Mouse (Mus musculus) neural tube, embryonic 12.5 days (tissue): Measurements from ENCODE around the gene Gm20388. TPM values are rescaled to one million over a fixed set of nuclear protein-coding genes. Genes with fewer than 3 reads are reported as not detected.

Experiments used
- ATAC-seq: fragments of 200-750 bp; cut with Nextera tagmentation; 2 replicates; pipeline ENCODE4 v1.8.0; 2017; ENCODE audit warnings: low read depth, mild to moderate bottlenecking, moderate TSS enrichment, moderate library complexity; ENCODE audit not compliant: low FRiP score
- H3K27ac ChIP-seq: fragments of 300-500 bp; sonication (generic); 2 replicates; pipeline ENCODE4 v1.5.1; 2016
- H3K27me3 ChIP-seq: fragments of 300-500 bp; sonication (generic); replicated peaks from 2 replicates; pipeline ENCODE4 v1.6.1; 2016; ENCODE audit warnings: mild to moderate bottlenecking
- H3K36me3 ChIP-seq: fragments of 300-500 bp; sonication (generic); 2 replicates; pipeline ENCODE4 v1.6.1; 2016; ENCODE audit warnings: mild to moderate bottlenecking
- H3K4me1 ChIP-seq: fragments of 300-500 bp; sonication (generic); 2 replicates; pipeline ENCODE4 v1.6.1; 2016
- H3K4me2 ChIP-seq: fragments of 300-500 bp; sonication (generic); replicated peaks from 2 replicates; pipeline ENCODE4 v1.6.1; 2016; ENCODE audit warnings: mild to moderate bottlenecking
- H3K4me3 ChIP-seq: fragments of 300-500 bp; sonication (generic); 2 replicates; pipeline ENCODE4 v1.5.1; 2016
- H3K9ac ChIP-seq: fragments of 300-500 bp; sonication (generic); 2 replicates; pipeline ENCODE4 v1.6.1; 2016; ENCODE audit warnings: mild to moderate bottlenecking
- H3K9me3 ChIP-seq: fragments of 300-500 bp; sonication (generic); 2 replicates; pipeline ENCODE4 v1.6.1; 2016; ENCODE audit warnings: mild to moderate bottlenecking
- WGBS: fragments of 180-500 bp; shearing (Covaris S2); methylation state at CpG from one replicate; pipeline ENCODE4 v1.1.7; 2016; 5-methylcytosine and 5-hydroxymethylcytosine counted together
- polyA plus RNA-seq: library from polyadenylated mRNA; unstranded; fragments of >200 nt; fragmentation: Nextera tagmentation; extraction: Ambion mirVana; gene quantifications from 2 replicates; pipeline ENCODE4 v1.2.1, GENCODE M21; 2016

Gene Gm20388
- polyA plus RNA-seq, 1 experiment from 2014 or later, result not detected

DNA sequence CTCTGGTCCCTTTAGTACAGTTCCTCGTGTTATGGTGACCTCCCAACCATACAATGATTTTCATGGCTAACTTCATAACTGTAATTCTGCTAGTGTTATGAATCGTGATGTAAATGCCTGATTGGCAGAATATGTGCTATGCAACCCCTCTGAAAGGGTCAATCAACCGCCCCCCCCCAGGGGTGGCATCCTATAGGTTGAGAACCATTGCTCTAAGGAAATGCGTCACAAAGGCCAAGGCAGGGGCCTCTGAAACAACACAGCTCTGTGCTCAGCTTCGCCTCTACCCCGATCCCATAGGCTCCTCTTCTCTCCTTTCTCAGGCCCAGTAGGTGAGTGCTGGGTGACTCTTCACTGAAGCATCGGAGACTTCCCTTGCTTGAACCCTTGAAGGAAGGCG lies 775.0 kb downstream of the Gm20388 start:
- H3K36me3 ChIP-seq, result no peaks in the 10 kb centered on the region
- H3K4me2 ChIP-seq, result no peak overlapping the region
- no peak overlapping the region for H3K27ac ChIP-seq
- no peaks in the 10 kb centered on the region for H3K9me3 ChIP-seq
- no peaks in the 10 kb centered on the region for H3K4me1 ChIP-seq
- 86% methylated on average over 8 of the region's 8 CpGs for WGBS
- no peak for ATAC-seq
- H3K9ac ChIP-seq, result no peak overlapping the region
- no peak overlapping the region for H3K4me3 ChIP-seq
- H3K27me3 ChIP-seq, result peaks cover 7% of the 10 kb centered on the region; the same call in 1 of the 2 replicates

DNA sequence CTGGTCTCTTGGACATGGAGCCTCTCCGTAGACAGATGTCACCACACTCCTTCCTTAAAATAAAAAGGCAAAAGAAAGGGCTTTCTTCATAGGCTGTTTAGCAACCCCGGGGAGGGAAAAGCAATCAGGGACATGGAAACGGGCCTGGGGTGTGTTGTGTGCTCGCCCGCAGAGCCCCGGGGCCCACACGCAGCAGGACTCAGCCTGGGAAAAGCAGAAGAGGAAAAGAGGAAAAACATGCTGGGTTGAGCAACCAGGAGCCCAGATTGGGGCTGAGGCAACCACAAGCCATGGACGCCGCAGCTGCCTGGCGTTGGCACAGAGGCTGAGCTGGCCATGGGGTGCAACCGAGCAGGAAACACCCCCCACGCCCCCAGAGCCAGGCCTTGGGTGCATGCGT lies 775.4 kb downstream of the Gm20388 start:
- Histone ChIP-seq H3K27ac (no peak overlapping the region), H3K4me1 (no peaks in the 10 kb centered on the region)
- ATAC-seq, result no peak

GRCm38 (mm10) chr8:120686576-120686975 lies 775.9 kb downstream of the Gm20388 start:
- no peak for ATAC-seq
- H3K9me3 ChIP-seq, result no peaks in the 10 kb centered on the region
- H3K27ac ChIP-seq, result no peak overlapping the region
- WGBS, result 86% methylated on average over 5 of the region's 5 CpGs
- no peaks in the 10 kb centered on the region for H3K4me1 ChIP-seq
- no peak overlapping the region for H3K4me2 ChIP-seq
- peaks cover 3% of the 10 kb centered on the region; the same call in 1 of the 2 replicates for H3K27me3 ChIP-seq
- no peaks in the 10 kb centered on the region for H3K36me3 ChIP-seq
- H3K9ac ChIP-seq, result no peak overlapping the region
- H3K4me3 ChIP-seq, result no peak overlapping the region

More for the DNA sequence above, 775.4 kb downstream of the Gm20388 start:
- Histone ChIP-seq H3K9ac (no peak overlapping the region), H3K4me2 (no peak overlapping the region), H3K36me3 (no peaks in the 10 kb centered on the region), H3K4me3 (no peak overlapping the region), H3K9me3 (no peaks in the 10 kb centered on the region), H3K27me3 (peaks cover 6% of the 10 kb centered on the region; the same call in 1 of the 2 replicates)
- WGBS, result 91% methylated on average over 13 of the region's 13 CpGs

- ATAC-seq, result no peak
- H3K27ac ChIP-seq, result no peak overlapping the region
- WGBS, result 77% methylated on average over 8 of the region's 8 CpGs
Measured at GRCm38 (mm10) chr8:120687786-120688185, 777.1 kb downstream of the Gm20388 start.

GRCm38 (mm10) chr8:120688511-120688910 lies 777.9 kb downstream of the Gm20388 start:
- 93% methylated on average over 7 of the region's 7 CpGs for WGBS
- no peaks in the 10 kb centered on the region for H3K36me3 ChIP-seq
- 0 out of 2 replicates have a peak, but pooled peaks cover 3% of the 10 kb centered on the region for H3K27me3 ChIP-seq
- ATAC-seq, result no peak
- no peaks in the 10 kb centered on the region for H3K9me3 ChIP-seq
- no peak overlapping the region for H3K4me3 ChIP-seq
- no peak overlapping the region for H3K27ac ChIP-seq
- no peak overlapping the region for H3K9ac ChIP-seq
- H3K4me2 ChIP-seq, result no peak overlapping the region
- no peaks in the 10 kb centered on the region for H3K4me1 ChIP-seq

More at GRCm38 (mm10) chr8:120687786-120688185, 777.1 kb downstream of the Gm20388 start:
- no peaks in the 10 kb centered on the region for H3K4me1 ChIP-seq
- H3K27me3 ChIP-seq, result peaks cover 3% of the 10 kb centered on the region; the same call in 1 of the 2 replicates
- H3K9ac ChIP-seq, result no peak overlapping the region
- H3K9me3 ChIP-seq, result no peaks in the 10 kb centered on the region
- H3K36me3 ChIP-seq, result no peaks in the 10 kb centered on the region
- no peak overlapping the region for H3K4me3 ChIP-seq
- no peak overlapping the region for H3K4me2 ChIP-seq

DNA sequence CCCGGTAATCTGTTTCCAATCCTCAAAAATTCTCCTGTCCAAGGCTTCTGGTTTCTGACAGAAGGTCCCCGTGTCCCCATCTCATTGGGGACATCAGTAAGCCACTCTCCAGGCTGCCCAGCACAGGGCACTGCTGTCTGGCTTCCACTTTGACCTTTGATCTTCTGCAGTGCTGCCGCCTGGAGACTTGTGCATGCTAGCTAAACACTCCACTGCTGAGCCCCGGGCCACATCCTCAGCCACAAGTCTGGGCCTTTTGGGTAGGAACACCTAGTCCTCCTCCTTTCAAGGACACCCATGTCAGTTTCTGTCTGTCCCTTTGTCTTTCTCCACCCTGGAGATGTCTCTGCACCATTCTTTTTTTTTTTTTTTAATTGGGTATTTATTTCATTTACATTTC lies 782.3 kb downstream of the Gm20388 start:
- ATAC-seq, result no peak
- Histone ChIP-seq H3K4me3 (no peak overlapping the region), H3K4me1 (no peaks in the 10 kb centered on the region), H3K4me2 (no peak overlapping the region), H3K27me3 (no peaks in the 10 kb centered on the region), H3K9me3 (no peaks in the 10 kb centered on the region; the same call in 1 of the 2 replicates), H3K27ac (no peak overlapping the region), H3K9ac (no peak overlapping the region), H3K36me3 (no peaks in the 10 kb centered on the region)
- WGBS, result 69% methylated on average over 4 of the region's 4 CpGs

- no peak for ATAC-seq
- no peaks in the 10 kb centered on the region for H3K27me3 ChIP-seq
- WGBS, result 48% methylated on average over 22 of the region's 22 CpGs
Measured at GRCm38 (mm10) chr8:120693861-120694493, 783.3 kb downstream of the Gm20388 start.

GRCm38 (mm10) chr8:120696401-120697153 lies 785.9 kb downstream of the Gm20388 start:
- H3K9ac ChIP-seq, result no peak overlapping the region
- H3K4me1 ChIP-seq, result no peaks in the 10 kb centered on the region
- no peak for ATAC-seq
- 66% methylated on average over 13 of the region's 13 CpGs for WGBS
- no peaks in the 10 kb centered on the region for H3K36me3 ChIP-seq
- H3K4me2 ChIP-seq, result no peak overlapping the region
- no peak overlapping the region for H3K27ac ChIP-seq
- no peaks in the 10 kb centered on the region for H3K27me3 ChIP-seq
- H3K4me3 ChIP-seq, result no peak overlapping the region
- H3K9me3 ChIP-seq, result no peaks in the 10 kb centered on the region; the same call in 1 of the 2 replicates

More at GRCm38 (mm10) chr8:120693861-120694493, 783.3 kb downstream of the Gm20388 start:
- H3K4me3 ChIP-seq, result no peak overlapping the region
- no peaks in the 10 kb centered on the region for H3K36me3 ChIP-seq
- H3K9me3 ChIP-seq, result no peaks in the 10 kb centered on the region; the same call in 1 of the 2 replicates
- no peaks in the 10 kb centered on the region for H3K4me1 ChIP-seq
- H3K27ac ChIP-seq, result no peak overlapping the region
- H3K4me2 ChIP-seq, result no peak overlapping the region
- H3K9ac ChIP-seq, result no peak overlapping the region

DNA sequence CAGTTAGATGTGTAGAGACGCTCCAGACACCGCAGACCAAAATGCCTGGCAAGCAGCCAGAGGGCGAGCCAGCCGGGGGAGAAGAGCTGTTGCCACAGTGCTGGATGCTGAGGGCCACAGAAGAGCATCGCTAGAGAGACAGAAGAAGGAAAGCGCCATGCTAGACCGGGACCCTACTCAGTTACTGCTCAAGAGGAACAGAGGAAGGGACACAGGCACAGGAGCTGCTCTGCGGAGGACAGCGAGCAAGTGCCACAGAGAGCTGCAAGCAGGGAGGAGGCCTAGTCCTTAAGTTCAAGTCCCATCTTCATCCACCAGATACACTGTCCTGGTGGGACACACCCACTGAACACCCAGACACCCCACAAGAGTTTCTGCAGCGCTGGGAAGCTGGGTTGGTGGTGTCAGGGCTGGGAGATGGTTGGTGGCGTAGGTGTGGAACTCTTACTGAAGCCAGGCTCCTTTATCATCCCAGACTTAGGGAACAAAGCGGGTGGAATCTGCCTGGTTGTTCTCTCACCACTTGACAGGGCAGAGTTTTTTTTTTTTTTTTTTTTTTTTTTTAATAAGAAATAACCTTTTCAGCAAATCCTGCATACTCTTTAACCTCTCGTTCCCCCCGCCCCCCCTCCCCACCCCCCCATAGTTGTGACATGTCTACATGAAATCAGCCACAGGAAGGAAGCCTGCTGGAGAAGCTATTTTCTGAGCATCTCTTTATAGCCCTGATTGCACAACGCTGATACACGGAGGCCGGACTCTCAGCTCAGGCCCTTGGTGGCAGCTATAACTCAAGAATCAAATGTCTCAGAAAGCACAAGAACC lies 786.7 kb downstream of the Gm20388 start:
- Histone ChIP-seq H3K36me3 (no peaks in the 10 kb centered on the region), H3K27me3 (no peaks in the 10 kb centered on the region), H3K9ac (no peak overlapping the region), H3K9me3 (no peaks in the 10 kb centered on the region; the same call in 1 of the 2 replicates), H3K4me3 (no peak overlapping the region), H3K4me2 (no peak overlapping the region), H3K27ac (no peak overlapping the region), H3K4me1 (no peaks in the 10 kb centered on the region)
- 80% methylated on average over 17 of the region's 17 CpGs for WGBS
- no peak for ATAC-seq

DNA sequence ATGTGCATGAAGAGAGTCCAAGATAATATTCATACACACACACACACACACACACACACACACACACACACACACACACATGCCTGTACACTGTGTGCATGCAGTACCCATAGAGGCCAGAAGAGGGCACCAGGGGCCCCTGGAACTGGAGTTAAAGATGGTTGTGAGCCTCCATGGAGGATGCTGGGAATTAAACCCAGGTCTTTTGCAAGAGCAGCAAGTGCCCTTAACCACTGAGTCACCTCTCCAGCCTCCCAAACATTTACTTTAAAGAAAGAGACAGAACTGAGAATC lies 787.3 kb downstream of the Gm20388 start:
- Histone ChIP-seq H3K4me1 (no peaks in the 10 kb centered on the region), H3K27ac (no peak overlapping the region), H3K4me2 (no peak overlapping the region), H3K36me3 (no peaks in the 10 kb centered on the region), H3K9me3 (no peaks in the 10 kb centered on the region; the same call in 1 of the 2 replicates), H3K9ac (no peak overlapping the region), H3K27me3 (no peaks in the 10 kb centered on the region), H3K4me3 (no peak overlapping the region)
- no peak for ATAC-seq

DNA sequence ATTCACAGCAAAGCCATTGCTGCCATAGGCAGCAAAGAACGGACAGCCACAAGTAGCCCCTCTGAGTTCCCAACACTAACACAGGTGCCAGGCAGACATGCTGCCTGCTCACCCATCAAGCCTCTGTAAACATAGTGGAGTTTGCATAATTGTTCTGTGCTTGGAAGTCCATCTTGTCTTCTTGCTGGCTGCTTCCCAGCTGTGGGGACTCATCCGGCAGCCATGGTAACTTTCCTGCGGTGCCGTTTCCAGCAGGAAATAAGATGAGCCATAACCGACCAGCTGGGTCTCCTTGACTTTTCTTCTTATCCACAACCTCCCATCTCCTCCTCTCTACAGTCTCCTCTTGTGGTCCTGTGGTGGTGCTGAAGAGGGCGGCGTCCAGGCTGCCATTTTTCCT lies 787.8 kb downstream of the Gm20388 start:
- no peak for ATAC-seq
- WGBS, result 90% methylated on average over 7 of the region's 7 CpGs

GRCm38 (mm10) chr8:120699079-120699478 lies 788.4 kb downstream of the Gm20388 start:
- Histone ChIP-seq H3K27ac (no peak overlapping the region), H3K4me2 (no peak overlapping the region), H3K9ac (no peak overlapping the region), H3K9me3 (no peaks in the 10 kb centered on the region; the same call in 1 of the 2 replicates), H3K4me1 (no peaks in the 10 kb centered on the region), H3K36me3 (no peaks in the 10 kb centered on the region), H3K4me3 (no peak overlapping the region), H3K27me3 (no peaks in the 10 kb centered on the region)
- 83% methylated on average over 6 of the region's 6 CpGs for WGBS
- ATAC-seq, result no peak

More for the DNA sequence above, 787.8 kb downstream of the Gm20388 start:
- Histone ChIP-seq H3K4me2 (no peak overlapping the region), H3K4me3 (no peak overlapping the region), H3K27me3 (no peaks in the 10 kb centered on the region), H3K36me3 (no peaks in the 10 kb centered on the region), H3K9me3 (no peaks in the 10 kb centered on the region; the same call in 1 of the 2 replicates), H3K27ac (no peak overlapping the region), H3K9ac (no peak overlapping the region), H3K4me1 (no peaks in the 10 kb centered on the region)
